Mouse (Mus musculus) CH12.LX (cell line): ENCODE data around the gene Ccdc136. TPM values are rescaled to one million over a fixed set of nuclear protein-coding genes. Genes with fewer than 3 reads are reported as not detected.

ENCODE experiments used
- DNase-seq: peaks from one replicate; pipeline ENCODE4 v3.0.0-alpha.2; 2013; ENCODE audit errors: extremely low read depth
- H3K27ac ChIP-seq: 2 replicates; pipeline ENCODE4 v1.5.1; 2012; ENCODE audit warnings: low read depth, mild to moderate bottlenecking, control low read depth, moderate library complexity; ENCODE audit not compliant: insufficient read depth
- H3K27me3 ChIP-seq: replicated peaks from 2 replicates; pipeline ENCODE3; 2012; ENCODE audit warnings: inconsistent platforms
- H3K36me3 ChIP-seq, 2 experiments: replicated peaks in 1 of 2; 2 replicates each; pipeline versions ENCODE3 to v1.6.1; 2012; ENCODE audit warnings: inconsistent platforms in 1 of 2, low read length in 1 of 2, mild to moderate bottlenecking in 1 of 2, mixed read lengths in 1 of 2, moderate library complexity in 1 of 2; ENCODE audit not compliant: control insufficient read depth in 1 of 2, insufficient read depth in 1 of 2
- H3K4me1 ChIP-seq, 2 experiments: 2 replicates each; pipeline ENCODE4 v1.6.1; 2012; ENCODE audit warnings: inconsistent platforms in 1 of 2, moderate library complexity in 1 of 2; ENCODE audit not compliant: insufficient read depth in 2 of 2, control insufficient read depth in 1 of 2
- H3K4me2 ChIP-seq: 2 replicates; pipeline ENCODE4 v1.6.1; 2012; ENCODE audit warnings: low read depth, mild to moderate bottlenecking, control low read depth; ENCODE audit not compliant: poor library complexity, insufficient read depth, severe bottlenecking
- H3K4me3 ChIP-seq, 3 experiments: fragments of 150-350 bp in 1 of 3; sonication (generic) in 1 of 3; replicated peaks in 1 of 3; 2 replicates each; pipeline versions ENCODE3 to v1.5.1; 2011 to 2012; ENCODE audit warnings: low read depth in 2 of 3, low read length in 2 of 3, mild to moderate bottlenecking in 2 of 3, moderate library complexity in 2 of 3, control low read depth in 1 of 3, improper control_type of control experiment in 1 of 3, inconsistent platforms in 1 of 3, mixed read lengths in 1 of 3; ENCODE audit not compliant: poor library complexity in 1 of 3
- H3K79me2 ChIP-seq: replicated peaks from 2 replicates; pipeline ENCODE4 v1.6.1; 2012; ENCODE audit warnings: mild to moderate bottlenecking, moderate library complexity; ENCODE audit not compliant: control insufficient read depth, poor library complexity, insufficient read depth, severe bottlenecking; ENCODE audit errors: extremely low read depth
- H3K9ac ChIP-seq: 2 replicates; pipeline ENCODE4 v1.6.1; 2012; ENCODE audit warnings: low read depth, mild to moderate bottlenecking, control low read depth, moderate library complexity; ENCODE audit not compliant: insufficient read depth
- H3K9me3 ChIP-seq: replicated peaks from 2 replicates; pipeline ENCODE3; 2012; ENCODE audit warnings: low read length, inconsistent platforms, mixed read lengths
- BHLHE40 ChIP-seq: IDR thresholded peaks from 2 replicates; pipeline ENCODE4 v1.6.1; 2011; ENCODE audit warnings: mild to moderate bottlenecking, low read depth, low read length, improper control_type of control experiment
- CHD2 ChIP-seq: IDR thresholded peaks from 2 replicates; pipeline ENCODE4 v1.6.1; 2011; ENCODE audit warnings: low read length, improper control_type of control experiment
- CTCF ChIP-seq, 2 experiments: IDR thresholded peaks in 1 of 2; conservative IDR thresholded peaks in 1 of 2; 2 replicates each; pipeline ENCODE4 v1.5.1; 2011 to 2012; ENCODE audit warnings: low read depth in 2 of 2, low read length in 2 of 2, improper control_type of control experiment in 1 of 2, inconsistent platforms in 1 of 2, mild to moderate bottlenecking in 1 of 2, moderate library complexity in 1 of 2
- ELF1 ChIP-seq: IDR thresholded peaks from 2 replicates; pipeline ENCODE4 v1.6.1; 2014; ENCODE audit warnings: low read depth, mild to moderate bottlenecking, inconsistent platforms, low read length, improper control_type of control experiment
- ETS1 ChIP-seq: conservative IDR thresholded peaks from 2 replicates; pipeline ENCODE4 v1.6.1; 2012; ENCODE audit warnings: low read depth, mild to moderate bottlenecking, inconsistent platforms, low read length, improper control_type of control experiment, moderate library complexity
- JUND ChIP-seq: conservative IDR thresholded peaks from 2 replicates; pipeline ENCODE4 v1.6.1; 2011; ENCODE audit warnings: low read depth, low read length, improper control_type of control experiment
- MAFK ChIP-seq: IDR thresholded peaks from 2 replicates; pipeline ENCODE4 v1.6.1; 2011; ENCODE audit warnings: low read length, improper control_type of control experiment; ENCODE audit not compliant: insufficient replicate concordance
- MAX ChIP-seq: IDR thresholded peaks from 2 replicates; pipeline ENCODE4 v1.6.1; 2011; ENCODE audit warnings: low read length, improper control_type of control experiment
- MEF2A ChIP-seq: IDR thresholded peaks from 2 replicates; pipeline ENCODE4 v1.6.1; 2014; ENCODE audit warnings: low read depth, mild to moderate bottlenecking, inconsistent platforms, low read length, improper control_type of control experiment, borderline replicate concordance
- MXI1 ChIP-seq: IDR thresholded peaks from 2 replicates; pipeline ENCODE4 v1.6.1; 2011; ENCODE audit warnings: mild to moderate bottlenecking, low read depth, low read length, improper control_type of control experiment
- NELFE ChIP-seq: IDR thresholded peaks from 2 replicates; pipeline ENCODE4 v1.6.1; 2011; ENCODE audit warnings: low read depth, low read length, improper control_type of control experiment
- PAX5 ChIP-seq: IDR thresholded peaks from 2 replicates; pipeline ENCODE4 v1.6.1; 2012; ENCODE audit warnings: low read length, inconsistent platforms, mixed read lengths
- POLR2A ChIP-seq: IDR thresholded peaks from 2 replicates; pipeline ENCODE4 v1.6.1; 2011; ENCODE audit warnings: low read depth, mild to moderate bottlenecking, improper control_type of control experiment, low read length
- TBP ChIP-seq: conservative IDR thresholded peaks from 2 replicates; pipeline ENCODE4 v1.6.1; 2011; ENCODE audit warnings: low read depth, low read length, improper control_type of control experiment
- TCF12 ChIP-seq: IDR thresholded peaks from 2 replicates; pipeline ENCODE4 v1.6.1; 2014; ENCODE audit warnings: low read depth, mild to moderate bottlenecking, inconsistent platforms, low read length, improper control_type of control experiment
- ZKSCAN1 ChIP-seq: IDR thresholded peaks from 2 replicates; pipeline ENCODE4 v1.6.1; 2012; ENCODE audit warnings: low read depth, inconsistent platforms, low read length, improper control_type of control experiment, borderline replicate concordance
- ZMIZ1 ChIP-seq: IDR thresholded peaks from 2 replicates; pipeline ENCODE4 v1.6.1; 2012; ENCODE audit warnings: low read depth, mild to moderate bottlenecking, inconsistent platforms, low read length, improper control_type of control experiment
- ZNF384 ChIP-seq: IDR thresholded peaks from 2 replicates; pipeline ENCODE4 v1.6.1; 2012; ENCODE audit warnings: low read depth, low read length, improper control_type of control experiment, inconsistent platforms
- dilution Hi-C: fragments of 300-500 bp; cut with MboI; formaldehyde crosslinking; loops from 2 replicates; pipeline ENCODE4 v1.14.3; 2020; ENCODE audit warnings: low sequenced_read_pairs; ENCODE audit not compliant: extremely low pct_unique_long_range_greater_than_20kb, extremely low pct_ligation_motif_present
- in situ Hi-C: fragments of 300-500 bp; cut with MboI; formaldehyde crosslinking; loops from 3 replicates; pipeline ENCODE4 v1.14.3; 2019; ENCODE audit warnings: low sequenced_read_pairs, low pct_ligation_motif_present, low pct_unique_long_range_greater_than_20kb, mixed read lengths
- polyA plus RNA-seq: library from polyadenylated mRNA; unstranded; fragments of >175 nt; gene quantifications from 2 replicates; pipeline ENCODE4 v1.2.1, GENCODE M21; 2012; ENCODE audit warnings: low read depth; ENCODE audit not compliant: insufficient read length
- total RNA-seq, 2 experiments: library from RNA; depleted of rRNA; stranded (reverse); fragments of 300-350 nt in 1 of 2; fragments of >200 nt in 1 of 2; gene quantifications; 2 replicates each; pipeline ENCODE4 v1.2.3; 2012 to 2014

Gene Ccdc136
- total and polyA plus RNA-seq, 3 experiments, result 0.64 to 4.3 (median 2.4) TPM

DNA sequence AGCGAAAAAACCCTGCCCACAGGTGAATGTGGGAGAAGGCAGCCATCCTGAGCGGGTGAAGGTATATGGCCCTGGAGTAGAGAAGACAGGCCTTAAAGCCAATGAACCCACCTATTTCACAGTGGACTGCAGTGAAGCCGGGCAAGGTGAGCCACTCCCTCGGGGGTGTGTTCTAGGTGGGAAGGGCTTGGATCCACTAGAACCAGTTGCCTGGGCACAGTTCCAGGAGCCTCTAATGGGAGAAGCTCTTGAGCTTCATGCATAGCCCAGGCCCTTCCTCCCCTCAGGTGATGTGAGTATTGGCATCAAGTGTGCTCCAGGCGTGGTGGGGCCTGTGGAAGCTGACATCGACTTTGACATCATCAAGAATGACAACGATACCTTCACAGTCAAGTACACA is 49.2 kb downstream of the Ccdc136 start:
- in situ Hi-C loops, result loop anchor here (5.0 kb wide), 1 partner anchor 38 kb away; no protein-coding TSS in a partner anchor
- H3K79me2 ChIP-seq, result no peaks in the 10 kb centered on the region

DNA sequence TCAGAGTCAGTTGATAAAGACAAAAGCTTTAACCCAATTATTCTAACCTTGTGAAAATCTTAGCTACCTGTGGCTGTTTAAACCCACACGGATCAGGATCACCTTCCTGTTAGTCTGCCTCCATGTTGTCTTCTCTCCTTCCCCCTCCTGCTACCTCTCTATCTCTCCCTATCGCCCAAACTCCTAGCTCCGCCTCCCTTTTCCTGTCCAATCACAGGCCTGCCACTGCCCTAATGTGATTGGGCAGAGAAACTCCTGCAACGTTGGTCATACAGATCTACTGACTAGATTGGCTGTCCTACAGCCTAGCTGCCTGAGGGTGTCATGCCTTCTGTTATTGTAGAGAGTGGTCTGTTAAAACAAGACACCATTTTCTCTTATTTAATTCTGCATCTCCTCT is 53.7 kb downstream of the Ccdc136 start:
- Histone ChIP-seq H3K27me3 (peaks cover 2% of the 10 kb centered on the region), H3K9ac (peak overlapping the region; percentile 15; the same call in 1 of the 2 replicates), H3K9me3 (no peaks in the 10 kb centered on the region), H3K4me1 (peaks cover 10 to 11% of the 10 kb centered on the region in 2 experiments), H3K4me2 (no peak overlapping the region), H3K79me2 (no peaks in the 10 kb centered on the region), H3K27ac (no peak overlapping the region), H3K4me3 (peak overlapping the region in 2 of 3 experiments; percentile 39 to 49), H3K36me3 (peaks cover 9 to 17% of the 10 kb centered on the region in 2 experiments)
- DNase-seq, result peak; percentile 83
- dilution Hi-C loops, result no loop called here
- TF ChIP-seq ELF1, result peak; percentile 17; the same call in 1 of the 2 replicates
- TF ChIP-seq TBP, result peak; percentile 77; the same call in 1 of the 2 replicates
- 0 out of 4 replicates have a peak, but pooled peaks of 1 of the 2 experiments have one; percentile 4 for TF ChIP-seq CTCF (conservative IDR thresholded peaks at IDR 0.05 in 1 of 2, IDR thresholded peaks at IDR 0.05 in 1 of 2; ENCODE audit: low read depth in 2 of 2, low read length in 2 of 2)
- TF ChIP-seq ZKSCAN1, result no peak
- 0 out of 2 replicates have a peak, but pooled peaks have one; percentile 3 for TF ChIP-seq JUND
- peak; percentile 25; the same call in 1 of the 2 replicates for TF ChIP-seq ZMIZ1
- TF ChIP-seq NELFE, result peak; percentile 57; the same call in 1 of the 2 replicates
- peak; percentile 73 for TF ChIP-seq POLR2A
- TF ChIP-seq MEF2A, result no peak
- no peak for TF ChIP-seq CHD2
- peak; percentile 3; the same call in 1 of the 2 replicates for TF ChIP-seq TCF12
- in situ Hi-C loops, result loop anchor here (5.0 kb wide), 1 partner anchor 43 kb away; no protein-coding TSS in a partner anchor

More for the DNA sequence above, 49.2 kb downstream of the Ccdc136 start:
- H3K9ac ChIP-seq, result no peak overlapping the region
- H3K27ac ChIP-seq, result no peak overlapping the region
- dilution Hi-C loops, result no loop called here
- peaks cover 7 to 9% of the 10 kb centered on the region in 2 experiments for H3K4me1 ChIP-seq
- no peak for DNase-seq
- TF ChIP-seq PAX5, result no peak
- no peak for TF ChIP-seq TCF12
- TF ChIP-seq MXI1, result no peak
- TF ChIP-seq TBP, result no peak
- TF ChIP-seq ZNF384, result no peak
- no peak for TF ChIP-seq POLR2A
- TF ChIP-seq ETS1, result no peak
- no peak for TF ChIP-seq MAX
- TF ChIP-seq BHLHE40, result no peak
- TF ChIP-seq MAFK, result no peak
- no peak overlapping the region for H3K4me2 ChIP-seq
- no peaks in the 10 kb centered on the region for H3K9me3 ChIP-seq
- no peaks in the 10 kb centered on the region for H3K27me3 ChIP-seq
- peaks cover 9 to 17% of the 10 kb centered on the region in 2 experiments for H3K36me3 ChIP-seq
- H3K4me3 ChIP-seq, result no peak overlapping the region
